Mouse (Mus musculus) C2C12 (cell line): Measurements from ENCODE around the gene Cfap300. TPM values are rescaled to one million over a fixed set of nuclear protein-coding genes. Genes with fewer than 3 reads are reported as not detected.
A peak's percentile ranks its signal among the peaks of the same experiment; 100 is the strongest.

Experiments used
- H3K27me3 ChIP-seq: one replicate; pipeline ENCODE4 v1.6.1; 2011; ENCODE audit not compliant: control insufficient read depth, insufficient read depth, insufficient read length
- H3K36me3 ChIP-seq: one replicate; pipeline ENCODE4 v1.6.1; 2011; ENCODE audit not compliant: control insufficient read depth, insufficient read depth
- H3K4me3 ChIP-seq: one replicate; pipeline ENCODE4 v1.5.1; 2011; ENCODE audit warnings: mild to moderate bottlenecking, control low read depth; ENCODE audit not compliant: poor library complexity, insufficient read depth, severe bottlenecking
- H3K79me2 ChIP-seq: one replicate; pipeline ENCODE4 v1.6.1; 2011; ENCODE audit not compliant: control insufficient read depth, insufficient read depth
- H3K79me3 ChIP-seq: one replicate; pipeline ENCODE4 v1.6.1; 2011; ENCODE audit warnings: low read depth, control low read depth
- H3ac ChIP-seq: one replicate; pipeline ENCODE3; 2011; ENCODE audit warnings: low read depth; ENCODE audit not compliant: control insufficient read depth, insufficient read length
- CEBPB ChIP-seq: IDR thresholded peaks from one replicate; pipeline ENCODE4 v1.6.1; 2011; ENCODE audit warnings: low read depth, mild to moderate bottlenecking, control low read depth, moderate library complexity
- CTCF ChIP-seq: IDR thresholded peaks from one replicate; pipeline ENCODE4 v1.5.1; 2011; ENCODE audit not compliant: control insufficient read depth, insufficient read depth, insufficient read length
- FOSL1 ChIP-seq: IDR thresholded peaks from one replicate; pipeline ENCODE4 v1.8.0; 2011; ENCODE audit warnings: mild to moderate bottlenecking, low read length; ENCODE audit not compliant: poor library complexity, insufficient read depth, severe bottlenecking
- MAX ChIP-seq: IDR thresholded peaks from one replicate; pipeline ENCODE4 v1.6.1; 2011; ENCODE audit warnings: mild to moderate bottlenecking, control low read depth
- MYOD1 ChIP-seq: IDR thresholded peaks from one replicate; pipeline ENCODE4 v1.6.1; 2011; ENCODE audit warnings: low read depth; ENCODE audit not compliant: control insufficient read depth, insufficient read length
- MYOG ChIP-seq: IDR thresholded peaks from one replicate; pipeline ENCODE4 v1.6.1; 2011; ENCODE audit not compliant: control insufficient read depth, insufficient read length; ENCODE audit errors: extremely low read depth
- USF1 ChIP-seq: IDR thresholded peaks from one replicate; pipeline ENCODE4 v1.6.1; 2011; ENCODE audit warnings: low read depth, mild to moderate bottlenecking, control low read depth, moderate library complexity
- polyA plus RNA-seq: library from polyadenylated mRNA; unstranded; fragments of >200 nt; fragmentation: generic; extraction: Trizol; gene quantifications from one replicate; pipeline ENCODE4 v1.2.1, GENCODE M21; 2012; ENCODE audit warnings: missing spikeins

Gene Cfap300
- polyA plus RNA-seq, 1 experiment = 0.85 TPM

GRCm38 (mm10) chr9:8043044-8043387 is 393 bp upstream of the Cfap300 start:
- no peak overlapping the region for H3K4me3 ChIP-seq
- H3K36me3 ChIP-seq = no peaks in the 10 kb centered on the region
- no peaks in the 10 kb centered on the region for H3K27me3 ChIP-seq
- no peak overlapping the region for H3ac ChIP-seq
- TF ChIP-seq USF1 (no peak), MYOD1 (no peak)
- no peaks in the 10 kb centered on the region for H3K79me3 ChIP-seq
- H3K79me2 ChIP-seq = no peaks in the 10 kb centered on the region

GRCm38 (mm10) chr9:8035546-8035945 is 7.1 kb downstream of the Cfap300 start:
- Histone ChIP-seq H3ac (no peak overlapping the region), H3K4me3 (no peak overlapping the region), H3K27me3 (no peaks in the 10 kb centered on the region), H3K36me3 (no peaks in the 10 kb centered on the region), H3K79me2 (no peaks in the 10 kb centered on the region), H3K79me3 (no peaks in the 10 kb centered on the region)
- TF ChIP-seq MYOG = no peak
- no peak for TF ChIP-seq CTCF
- no peak for TF ChIP-seq MAX
- no peak for TF ChIP-seq FOSL1
- no peak for TF ChIP-seq CEBPB
- TF ChIP-seq MYOD1 = peak; percentile 45
- TF ChIP-seq USF1 = no peak

- Histone ChIP-seq H3K79me2 (no peaks in the 10 kb centered on the region), H3K36me3 (no peaks in the 10 kb centered on the region), H3K27me3 (no peaks in the 10 kb centered on the region), H3ac (no peak overlapping the region), H3K4me3 (no peak overlapping the region), H3K79me3 (no peaks in the 10 kb centered on the region)
- TF ChIP-seq MYOD1 (no peak), FOSL1 (no peak), MAX (no peak), CEBPB (no peak), CTCF (no peak), MYOG (no peak), USF1 (no peak)
Observed at GRCm38 (mm10) chr9:8035091-8035490, 7.5 kb downstream of the Cfap300 start.

- H3ac ChIP-seq = no peak overlapping the region
- H3K27me3 ChIP-seq = no peaks in the 10 kb centered on the region
- no peak for TF ChIP-seq CTCF
- TF ChIP-seq USF1 = no peak
- TF ChIP-seq CEBPB = no peak
- TF ChIP-seq MAX = no peak
- no peak for TF ChIP-seq MYOD1
- TF ChIP-seq MYOG = no peak
- H3K36me3 ChIP-seq = no peaks in the 10 kb centered on the region
- H3K79me3 ChIP-seq = no peaks in the 10 kb centered on the region
- H3K4me3 ChIP-seq = no peak overlapping the region
- no peaks in the 10 kb centered on the region for H3K79me2 ChIP-seq
Observed at GRCm38 (mm10) chr9:8034143-8034542, 8.5 kb downstream of the Cfap300 start.

GRCm38 (mm10) chr9:8032847-8033246 is 9.8 kb downstream of the Cfap300 start:
- Histone ChIP-seq H3K36me3 (no peaks in the 10 kb centered on the region), H3K79me2 (no peaks in the 10 kb centered on the region), H3K4me3 (no peak overlapping the region), H3K79me3 (no peaks in the 10 kb centered on the region), H3K27me3 (no peaks in the 10 kb centered on the region), H3ac (no peak overlapping the region)
- TF ChIP-seq MYOD1 (no peak), MAX (no peak), CTCF (no peak), CEBPB (no peak), FOSL1 (no peak), MYOG (no peak), USF1 (no peak)

GRCm38 (mm10) chr9:8018609-8019008 is 24.0 kb downstream of the Cfap300 start:
- Histone ChIP-seq H3K4me3 (no peak overlapping the region), H3K79me3 (no peaks in the 10 kb centered on the region), H3K79me2 (no peaks in the 10 kb centered on the region), H3ac (no peak overlapping the region), H3K36me3 (no peaks in the 10 kb centered on the region), H3K27me3 (no peaks in the 10 kb centered on the region)
- no peak for TF ChIP-seq USF1
- TF ChIP-seq CTCF = no peak
- no peak for TF ChIP-seq MYOG
- no peak for TF ChIP-seq MYOD1
- TF ChIP-seq MAX = no peak
- no peak for TF ChIP-seq FOSL1
- TF ChIP-seq CEBPB = no peak
